Mouse (Mus musculus) hindbrain, postnatal 0 days (tissue): ENCODE data around the gene Dzank1. TPM values are rescaled to one million over a fixed set of nuclear protein-coding genes. Genes with fewer than 3 reads are reported as not detected.

Experiments
- ATAC-seq: fragments of 200-750 bp; cut with Nextera tagmentation; 2 replicates; pipeline ENCODE4 v1.8.0; 2017; ENCODE audit warnings: mild to moderate bottlenecking, moderate TSS enrichment, moderate library complexity
- DNase-seq: peaks from one replicate; pipeline ENCODE4 v3.0.0-alpha.2; 2015; ENCODE audit warnings: low spot score
- H3K27ac ChIP-seq: fragments of 300-500 bp; sonication (generic); 2 replicates; pipeline ENCODE4 v1.5.1; 2014; ENCODE audit warnings: mild to moderate bottlenecking
- H3K27me3 ChIP-seq: fragments of 300-500 bp; sonication (generic); 2 replicates; pipeline ENCODE4 v1.6.1; 2014; ENCODE audit warnings: low read length, mixed read lengths; ENCODE audit not compliant: insufficient read depth
- H3K36me3 ChIP-seq: fragments of 300-500 bp; sonication (generic); 2 replicates; pipeline ENCODE4 v1.6.1; 2014; ENCODE audit warnings: low read length, mixed read lengths; ENCODE audit not compliant: insufficient read depth
- H3K4me1 ChIP-seq: fragments of 300-500 bp; sonication (generic); 2 replicates; pipeline ENCODE4 v1.6.1; 2014; ENCODE audit warnings: antibody characterized with exemption, low read length, mixed read lengths; ENCODE audit not compliant: insufficient read depth
- H3K4me2 ChIP-seq: fragments of 300-500 bp; sonication (generic); 2 replicates; pipeline ENCODE4 v1.6.1; 2014; ENCODE audit warnings: low read depth, mild to moderate bottlenecking, low read length, moderate library complexity, mixed read lengths
- H3K4me3 ChIP-seq: fragments of 300-500 bp; sonication (generic); 2 replicates; pipeline ENCODE4 v1.5.1; 2014; ENCODE audit warnings: low read length
- H3K9ac ChIP-seq: fragments of 300-500 bp; sonication (generic); replicated peaks from 2 replicates; pipeline ENCODE4 v1.6.1; 2014; ENCODE audit warnings: mild to moderate bottlenecking, low read length, moderate library complexity, mixed read lengths
- H3K9me3 ChIP-seq: fragments of 300-500 bp; sonication (generic); 2 replicates; pipeline ENCODE4 v1.6.1; 2016; ENCODE audit warnings: low read length, mixed read lengths
- CTCF ChIP-seq: IDR thresholded peaks from 2 replicates; pipeline ENCODE4 v1.5.1; 2016; ENCODE audit warnings: antibody characterized with exemption, control low read depth, low read depth
- WGBS: fragments of 180-500 bp; shearing (Covaris S2); extraction: QIAGEN DNeasy Blood & Tissue Kit; methylation state at CpG from one replicate; pipeline ENCODE4 v1.1.7; 2014; 5-methylcytosine and 5-hydroxymethylcytosine counted together
- polyA plus RNA-seq: library from polyadenylated mRNA; unstranded; fragments of >200 nt; fragmentation: Nextera tagmentation; extraction: Ambion mirVana; gene quantifications from 2 replicates; pipeline ENCODE4 v1.2.1, GENCODE M21; 2015
- total RNA-seq: library from RNA; depleted of rRNA; stranded (reverse); fragments of >200 nt; gene quantifications from 2 replicates; pipeline ENCODE4 v1.2.3, GENCODE M21; 2014

The Dzank1 gene
- total and polyA plus RNA-seq, 2 experiments from 2014 or later, result 22.7 to 29.1 TPM

GRCm38 (mm10) chr2:144484084-144484483 is 43.1 kb downstream of the Dzank1 start:
- Histone ChIP-seq H3K4me1 (no peaks in the 10 kb centered on the region), H3K36me3 (peaks cover 9% of the 10 kb centered on the region), H3K27me3 (no peaks in the 10 kb centered on the region), H3K27ac (no peak overlapping the region), H3K9me3 (no peaks in the 10 kb centered on the region), H3K4me2 (no peak overlapping the region), H3K9ac (no peak overlapping the region), H3K4me3 (no peak overlapping the region)
- DNase-seq, result no peak
- 49% methylated on average over 1 of the region's 1 CpGs for WGBS
- no peak for ATAC-seq
- no peak for TF ChIP-seq CTCF

- 80% methylated on average over 2 of the region's 2 CpGs for WGBS
These were observed 47.8 kb downstream of the Dzank1 start for GRCm38 (mm10) chr2:144479421-144479820.

GRCm38 (mm10) chr2:144467203-144467602 is 60.0 kb downstream of the Dzank1 start:
- no peak overlapping the region for H3K4me3 ChIP-seq
- no peak overlapping the region for H3K4me2 ChIP-seq
- H3K4me1 ChIP-seq, result no peaks in the 10 kb centered on the region
- no peak overlapping the region for H3K27ac ChIP-seq
- H3K36me3 ChIP-seq, result peaks cover 5% of the 10 kb centered on the region
- 74% methylated on average over 5 of the region's 5 CpGs for whole genome bisulfite sequencing
- no peak for DNase-seq
- TF ChIP-seq CTCF, result peak; percentile 34
- no peaks in the 10 kb centered on the region for H3K27me3 ChIP-seq
- H3K9me3 ChIP-seq, result no peaks in the 10 kb centered on the region
- H3K9ac ChIP-seq, result no peak overlapping the region
- ATAC-seq, result no peak

More at GRCm38 (mm10) chr2:144479421-144479820, 47.8 kb downstream of the Dzank1 start:
- no peak for DNase-seq
- no peak for TF ChIP-seq CTCF
- no peak overlapping the region for H3K4me3 ChIP-seq
- no peak overlapping the region for H3K4me2 ChIP-seq
- no peak overlapping the region for H3K27ac ChIP-seq
- H3K9ac ChIP-seq, result no peak overlapping the region
- H3K36me3 ChIP-seq, result peaks cover 29% of the 10 kb centered on the region
- H3K27me3 ChIP-seq, result no peaks in the 10 kb centered on the region
- H3K4me1 ChIP-seq, result no peaks in the 10 kb centered on the region
- no peaks in the 10 kb centered on the region for H3K9me3 ChIP-seq
- ATAC-seq, result peak; percentile 64; the same call in 1 of the 2 replicates

- H3K4me2 ChIP-seq, result no peak overlapping the region
- H3K27ac ChIP-seq, result no peak overlapping the region
- no peaks in the 10 kb centered on the region for H3K27me3 ChIP-seq
- DNase-seq, result no peak
- WGBS, result 81% methylated on average over 14 of the region's 14 CpGs
- no peak overlapping the region for H3K4me3 ChIP-seq
- no peak for TF ChIP-seq CTCF
- H3K9ac ChIP-seq, result no peak overlapping the region
- H3K36me3 ChIP-seq, result no peaks in the 10 kb centered on the region
- no peaks in the 10 kb centered on the region for H3K4me1 ChIP-seq
- no peak for ATAC-seq
- no peaks in the 10 kb centered on the region for H3K9me3 ChIP-seq
These were observed 61.2 kb downstream of the Dzank1 start for GRCm38 (mm10) chr2:144465876-144466575.

GRCm38 (mm10) chr2:144464799-144465760 is 62.1 kb downstream of the Dzank1 start:
- no peak for TF ChIP-seq CTCF
- Histone ChIP-seq H3K36me3 (no peaks in the 10 kb centered on the region), H3K27me3 (no peaks in the 10 kb centered on the region), H3K4me1 (no peaks in the 10 kb centered on the region), H3K4me3 (no peak overlapping the region), H3K9me3 (no peaks in the 10 kb centered on the region), H3K27ac (no peak overlapping the region), H3K4me2 (no peak overlapping the region), H3K9ac (no peak overlapping the region)
- WGBS, result 67% methylated on average over 9 of the region's 9 CpGs
- ATAC-seq (0 out of 2 replicates have a peak, but pooled peaks have one; percentile 31), DNase-seq (peak; percentile 19)

GRCm38 (mm10) chr2:144464182-144464581 is 63.0 kb downstream of the Dzank1 start:
- no peaks in the 10 kb centered on the region for H3K27me3 ChIP-seq
- H3K4me3 ChIP-seq, result no peak overlapping the region
- no peak overlapping the region for H3K4me2 ChIP-seq
- H3K9me3 ChIP-seq, result no peaks in the 10 kb centered on the region
- WGBS, result 70% methylated on average over 7 of the region's 7 CpGs
- H3K27ac ChIP-seq, result no peak overlapping the region
- no peaks in the 10 kb centered on the region for H3K4me1 ChIP-seq
- no peak for ATAC-seq
- no peak overlapping the region for H3K9ac ChIP-seq
- TF ChIP-seq CTCF, result no peak
- no peaks in the 10 kb centered on the region for H3K36me3 ChIP-seq
- DNase-seq, result no peak
